Mouse (Mus musculus) MEL (cell line): Measurements from ENCODE around the gene Cadm4. TPM values are rescaled to one million over a fixed set of nuclear protein-coding genes. Genes with fewer than 3 reads are reported as not detected.
A peak's percentile ranks its signal among the peaks of the same experiment; 100 is the strongest.

Experiments used
- DNase-seq: peaks from one replicate; pipeline ENCODE4 v3.0.0; 2011; ENCODE audit warnings: low read depth, low spot score
- H3K27ac ChIP-seq: 2 replicates; pipeline ENCODE4 v1.5.1; 2012; ENCODE audit warnings: low read depth, mild to moderate bottlenecking, control low read depth, low read length, moderate library complexity; ENCODE audit not compliant: control insufficient read depth
- H3K27me3 ChIP-seq, 2 experiments: fragments of 150-350 bp in 1 of 2; sonication (generic) in 1 of 2; 2 replicates each; pipeline ENCODE4 v1.6.1; 2012; ENCODE audit warnings: low read length in 2 of 2, mild to moderate bottlenecking in 2 of 2, improper control_type of control experiment in 1 of 2, moderate library complexity in 1 of 2; ENCODE audit not compliant: insufficient read depth in 2 of 2, control insufficient read depth in 1 of 2
- H3K36me3 ChIP-seq, 2 experiments: 2 replicates each; pipeline ENCODE4 v1.6.1; 2012 to 2014; ENCODE audit warnings: low read length in 2 of 2, improper control_type of control experiment in 1 of 2, inconsistent platforms in 1 of 2, mild to moderate bottlenecking in 1 of 2; ENCODE audit not compliant: insufficient read depth in 2 of 2, control insufficient read depth in 1 of 2
- H3K4me1 ChIP-seq, 2 experiments: fragments of 150-350 bp in 1 of 2; sonication (generic) in 1 of 2; 2 replicates each; pipeline ENCODE4 v1.6.1; 2012; ENCODE audit warnings: low read length in 2 of 2, improper control_type of control experiment in 1 of 2, mild to moderate bottlenecking in 1 of 2; ENCODE audit not compliant: insufficient read depth in 2 of 2, control insufficient read depth in 1 of 2
- H3K4me3 ChIP-seq, 2 experiments: fragments of 150-350 bp in 1 of 2; sonication (generic) in 1 of 2; 2 replicates each; pipeline ENCODE4 v1.5.1; 2012; ENCODE audit warnings: low read depth in 2 of 2, low read length in 2 of 2, mild to moderate bottlenecking in 2 of 2, moderate library complexity in 2 of 2, control low read depth in 1 of 2, improper control_type of control experiment in 1 of 2; ENCODE audit not compliant: control insufficient read depth in 1 of 2, insufficient read depth in 1 of 2
- H3K79me2 ChIP-seq: 2 replicates; pipeline ENCODE4 v1.6.1; 2012; ENCODE audit warnings: mild to moderate bottlenecking, low read length, moderate library complexity; ENCODE audit not compliant: control insufficient read depth, poor library complexity, insufficient read depth
- H3K9ac ChIP-seq: 2 replicates; pipeline ENCODE4 v1.6.1; 2012; ENCODE audit warnings: low read depth, mild to moderate bottlenecking, control low read depth, low read length, moderate library complexity; ENCODE audit not compliant: control insufficient read depth, poor library complexity, severe bottlenecking
- H3K9me3 ChIP-seq: fragments of 150-350 bp; sonication (generic); replicated peaks from 2 replicates; pipeline ENCODE4 v1.6.1; 2012; ENCODE audit warnings: mild to moderate bottlenecking, low read length, improper control_type of control experiment, moderate library complexity; ENCODE audit not compliant: insufficient read depth
- BHLHE40 ChIP-seq: IDR thresholded peaks from 2 replicates; pipeline ENCODE4 v1.6.1; 2012; ENCODE audit warnings: low read depth, mild to moderate bottlenecking, inconsistent platforms, low read length, improper control_type of control experiment, borderline replicate concordance
- CHD1 ChIP-seq: IDR thresholded peaks from 2 replicates; pipeline ENCODE4 v1.6.1; 2012; ENCODE audit warnings: low read depth, mild to moderate bottlenecking, inconsistent platforms, low read length, improper control_type of control experiment
- CTCF ChIP-seq, 3 experiments: IDR thresholded peaks in 2 of 3; conservative IDR thresholded peaks in 1 of 3; 2 replicates each; pipeline ENCODE4 v1.5.1; 2011 to 2012; ENCODE audit warnings: low read length in 3 of 3, low read depth in 2 of 3, mild to moderate bottlenecking in 2 of 3, improper control_type of control experiment in 1 of 3, inconsistent platforms in 1 of 3, mixed read lengths in 1 of 3, moderate library complexity in 1 of 3; ENCODE audit not compliant: control insufficient read depth in 1 of 3, insufficient read depth in 1 of 3, poor library complexity in 1 of 3, severe bottlenecking in 1 of 3
- E2F4 ChIP-seq: IDR thresholded peaks from 2 replicates; pipeline ENCODE4 v1.6.1; 2011; ENCODE audit warnings: low read depth, low read length, improper control_type of control experiment, borderline replicate concordance
- ELF1 ChIP-seq: IDR thresholded peaks from 2 replicates; pipeline ENCODE4 v1.6.1; 2014; ENCODE audit warnings: low read depth, mild to moderate bottlenecking, inconsistent platforms, low read length, improper control_type of control experiment, moderate library complexity
- ETS1 ChIP-seq: IDR thresholded peaks from 2 replicates; pipeline ENCODE4 v1.6.1; 2012; ENCODE audit warnings: low read depth, mild to moderate bottlenecking, inconsistent platforms, low read length, improper control_type of control experiment, moderate library complexity
- GATA1 ChIP-seq: IDR thresholded peaks from 2 replicates; pipeline ENCODE4 v1.6.1; 2011; ENCODE audit warnings: low read depth, low read length, improper control_type of control experiment
- HCFC1 ChIP-seq: IDR thresholded peaks from 2 replicates; pipeline ENCODE4 v1.6.1; 2012; ENCODE audit warnings: low read depth, mild to moderate bottlenecking, inconsistent platforms, low read length, improper control_type of control experiment, moderate library complexity
- MAFK ChIP-seq: IDR thresholded peaks from 2 replicates; pipeline ENCODE4 v1.6.1; 2011; ENCODE audit warnings: low read depth, mild to moderate bottlenecking, low read length, improper control_type of control experiment, borderline replicate concordance
- MEF2A ChIP-seq: IDR thresholded peaks from 2 replicates; pipeline ENCODE4 v1.6.1; 2014; ENCODE audit warnings: low read depth, mild to moderate bottlenecking, inconsistent platforms, low read length, improper control_type of control experiment; ENCODE audit not compliant: poor library complexity, insufficient replicate concordance, severe bottlenecking; ENCODE audit errors: extremely low read depth
- MXI1 ChIP-seq: IDR thresholded peaks from 2 replicates; pipeline ENCODE4 v1.6.1; 2011; ENCODE audit warnings: mild to moderate bottlenecking, low read depth, low read length, improper control_type of control experiment
- MYB ChIP-seq: IDR thresholded peaks from 2 replicates; pipeline ENCODE4 v1.6.1; 2011; ENCODE audit warnings: mild to moderate bottlenecking, low read depth, low read length, improper control_type of control experiment
- NRF1 ChIP-seq: IDR thresholded peaks from 2 replicates; pipeline ENCODE4 v1.6.1; 2014; ENCODE audit warnings: low read depth, mild to moderate bottlenecking, inconsistent platforms, low read length, improper control_type of control experiment, moderate library complexity; ENCODE audit not compliant: poor library complexity, insufficient read depth, severe bottlenecking
- POLR2A ChIP-seq, 2 experiments: IDR thresholded peaks; 2 replicates each; pipeline ENCODE4 v1.6.1; 2011 to 2012; ENCODE audit warnings: low read length in 2 of 2, mild to moderate bottlenecking in 2 of 2, control low read depth in 1 of 2, improper control_type of control experiment in 1 of 2, low read depth in 1 of 2, moderate library complexity in 1 of 2; ENCODE audit not compliant: control insufficient read depth in 1 of 2, insufficient read depth in 1 of 2, poor library complexity in 1 of 2
- POLR2AphosphoS2 ChIP-seq: IDR thresholded peaks from 2 replicates; pipeline ENCODE4 v1.6.1; 2011; ENCODE audit warnings: low read length, improper control_type of control experiment
- POLR2AphosphoS5 ChIP-seq: IDR thresholded peaks from 2 replicates; pipeline ENCODE4 v1.6.1; 2012; ENCODE audit warnings: low read depth, borderline replicate concordance, mild to moderate bottlenecking, inconsistent platforms, low read length, moderate library complexity, mixed read lengths
- SIN3A ChIP-seq: IDR thresholded peaks from 2 replicates; pipeline ENCODE4 v1.6.1; 2012; ENCODE audit warnings: low read length, improper control_type of control experiment, inconsistent platforms
- TAL1 ChIP-seq: IDR thresholded peaks from 2 replicates; pipeline ENCODE4 v1.6.1; 2012; ENCODE audit warnings: mild to moderate bottlenecking, inconsistent platforms, low read length, moderate library complexity, mixed read lengths
- TBP ChIP-seq: IDR thresholded peaks from 2 replicates; pipeline ENCODE4 v1.8.0; 2011; ENCODE audit warnings: low read depth, low read length, improper control_type of control experiment
- TCF12 ChIP-seq: IDR thresholded peaks from 2 replicates; pipeline ENCODE4 v1.6.1; 2014; ENCODE audit warnings: low read depth, mild to moderate bottlenecking, inconsistent platforms, low read length, improper control_type of control experiment, moderate library complexity
- UBTF ChIP-seq: IDR thresholded peaks from 2 replicates; pipeline ENCODE4 v1.6.1; 2012; ENCODE audit warnings: low read depth, mild to moderate bottlenecking, inconsistent platforms, low read length, improper control_type of control experiment, moderate library complexity, borderline replicate concordance; ENCODE audit not compliant: insufficient read depth
- USF2 ChIP-seq, 2 experiments: IDR thresholded peaks; 2 replicates each; pipeline ENCODE4 v1.6.1; 2011 to 2012; ENCODE audit warnings: improper control_type of control experiment in 2 of 2, low read length in 2 of 2, borderline replicate concordance in 1 of 2, inconsistent platforms in 1 of 2, low read depth in 1 of 2, mild to moderate bottlenecking in 1 of 2; ENCODE audit not compliant: insufficient read depth in 1 of 2
- ZC3H11A ChIP-seq: IDR thresholded peaks from 2 replicates; pipeline ENCODE4 v1.6.1; 2012; ENCODE audit warnings: low read depth, mild to moderate bottlenecking, inconsistent platforms, low read length, improper control_type of control experiment
- ZMIZ1 ChIP-seq: IDR thresholded peaks from 2 replicates; pipeline ENCODE4 v1.6.1; 2012; ENCODE audit warnings: low read depth, mild to moderate bottlenecking, inconsistent platforms, low read length, improper control_type of control experiment, moderate library complexity
- polyA plus RNA-seq, 2 experiments: library from polyadenylated mRNA; stranded (reverse) in 1 of 2; unstranded in 1 of 2; fragments of >175 nt in 1 of 2; fragments of >200 nt in 1 of 2; gene quantifications; 2 replicates each; pipeline versions ENCODE4 v1.2.1 to v1.2.4; 2012; ENCODE audit warnings: low replicate concordance in 2 of 2, low read depth in 1 of 2; ENCODE audit not compliant: insufficient read length in 2 of 2, insufficient read depth in 1 of 2, missing spikeins in 1 of 2
- total RNA-seq: library from RNA; depleted of rRNA; stranded (reverse); fragments of 300-350 nt; gene quantifications from 2 replicates; pipeline ENCODE4 v1.2.3, GENCODE M21; 2012

Gene Cadm4
- total and polyA plus RNA-seq, 3 experiments = 0.12 to 0.38 TPM; not detected in 1

GRCm38 (mm10) chr7:24528861-24529260 is 47.0 kb downstream of the Cadm4 start (continued):
- TF ChIP-seq ELF1 = no peak
- no peak for TF ChIP-seq ZC3H11A

- no peak for DNase-seq
- peak overlapping the region; percentile 85 for H3K27ac ChIP-seq
- H3K9me3 ChIP-seq = no peaks in the 10 kb centered on the region
- H3K4me1 ChIP-seq = peaks cover 2 to 26% of the 10 kb centered on the region in 2 experiments
- H3K79me2 ChIP-seq = peaks cover 4% of the 10 kb centered on the region; the same call in 1 of the 2 replicates
- H3K27me3 ChIP-seq = peaks cover 0 to 2% of the 10 kb centered on the region in 2 experiments; a peak in 1 of 4 replicates
- peaks cover 0 to 14% of the 10 kb centered on the region in 2 experiments; a peak in 2 of 4 replicates for H3K36me3 ChIP-seq
- H3K9ac ChIP-seq = peak overlapping the region; percentile 80
- no peak for TF ChIP-seq POLR2A (IDR thresholded peaks at IDR 0.05; ENCODE audit: control insufficient read depth in 1 of 2, insufficient read depth in 1 of 2, low read depth in 1 of 2, low read length in 2 of 2, poor library complexity in 1 of 2)
- no peak for TF ChIP-seq E2F4
- TF ChIP-seq, all 39 proteins: peak for 0
- H3K4me3 ChIP-seq = peak overlapping the region; percentile 63 to 78
Measured at GRCm38 (mm10) chr7:24529580-24529979, 47.8 kb downstream of the Cadm4 start.

- peak within 1 kb of the TSS; percentile 85 for H3K27ac ChIP-seq
- H3K9ac ChIP-seq = peak within 1 kb of the TSS; percentile 80
- peaks cover 0 to 14% of the 10 kb centered on the region in 2 experiments; a peak in 2 of 4 replicates for H3K36me3 ChIP-seq
- peak within 1 kb of the TSS; percentile 78 to 86 for H3K4me3 ChIP-seq
- no peaks in the 10 kb centered on the region for H3K9me3 ChIP-seq
- peaks cover 4% of the 10 kb centered on the region; the same call in 1 of the 2 replicates for H3K79me2 ChIP-seq
- peaks cover 0 to 2% of the 10 kb centered on the region in 2 experiments; a peak in 1 of 4 replicates for H3K27me3 ChIP-seq
- peaks cover 2 to 26% of the 10 kb centered on the region in 2 experiments for H3K4me1 ChIP-seq
- peak; percentile 100 for DNase-seq
- no peak for TF ChIP-seq USF2 (IDR thresholded peaks at IDR 0.05; ENCODE audit: borderline replicate concordance in 1 of 2, insufficient read depth in 1 of 2, low read depth in 1 of 2, low read length in 2 of 2)
- no peak for TF ChIP-seq MYB
- TF ChIP-seq MAFK = no peak
- TF ChIP-seq BHLHE40 = peak; percentile 29; the same call in 1 of the 2 replicates
- TF ChIP-seq CHD1 = no peak
- TF ChIP-seq E2F4 = 0 out of 2 replicates have a peak, but pooled peaks have one; percentile 24
- no peak for TF ChIP-seq TAL1
- peak; percentile 37 to 62; a peak in 2 of 4 replicates for TF ChIP-seq POLR2A (IDR thresholded peaks at IDR 0.05; ENCODE audit: control insufficient read depth in 1 of 2, insufficient read depth in 1 of 2, low read depth in 1 of 2, low read length in 2 of 2, poor library complexity in 1 of 2)
- TF ChIP-seq TCF12 = peak; percentile 52; the same call in 1 of the 2 replicates
- no peak; a peak in 1 of 6 replicates for TF ChIP-seq CTCF (IDR thresholded peaks at IDR 0.05 in 2 of 3, conservative IDR thresholded peaks at IDR 0.05 in 1 of 3; ENCODE audit: control insufficient read depth in 1 of 3, insufficient read depth in 1 of 3, low read depth in 2 of 3, low read length in 3 of 3, poor library complexity in 1 of 3, severe bottlenecking in 1 of 3)
- peak; percentile 96 for TF ChIP-seq MXI1
- TF ChIP-seq UBTF = no peak
- peak; percentile 100 for TF ChIP-seq HCFC1
- peak; percentile 91 for TF ChIP-seq ELF1
- peak; percentile 68; the same call in 1 of the 2 replicates for TF ChIP-seq POLR2AphosphoS2
- TF ChIP-seq ZC3H11A = no peak
- TF ChIP-seq SIN3A = peak; percentile 99
- TF ChIP-seq ETS1 = peak; percentile 55; the same call in 1 of the 2 replicates
- TF ChIP-seq POLR2AphosphoS5 = no peak
- TF ChIP-seq NRF1 = peak; percentile 93
- TF ChIP-seq TBP = peak; percentile 69; the same call in 1 of the 2 replicates
- no peak for TF ChIP-seq GATA1
- no peak for TF ChIP-seq ZMIZ1
- no peak for TF ChIP-seq MEF2A
Measured at GRCm38 (mm10) chr7:24530062-24530931, 48.5 kb downstream of the Cadm4 start, which contains the start of gene Irgq. TSS of gene Irgq (plus strand) at chr7:24530689.
